Mouse (Mus musculus) erythroblast, embryonic 14.5 days (primary cell): ENCODE measurements around the gene Sypl2.

Experiments used
- GATA1 ChIP-seq: IDR thresholded peaks from 2 replicates; pipeline ENCODE4 v1.6.1; 2012; ENCODE audit warnings: low read length, inconsistent platforms, mixed read lengths
- TAL1 ChIP-seq: IDR thresholded peaks from 3 replicates; pipeline ENCODE4 v1.6.1; 2012; ENCODE audit warnings: low read length, inconsistent platforms, mixed read lengths

DNA sequence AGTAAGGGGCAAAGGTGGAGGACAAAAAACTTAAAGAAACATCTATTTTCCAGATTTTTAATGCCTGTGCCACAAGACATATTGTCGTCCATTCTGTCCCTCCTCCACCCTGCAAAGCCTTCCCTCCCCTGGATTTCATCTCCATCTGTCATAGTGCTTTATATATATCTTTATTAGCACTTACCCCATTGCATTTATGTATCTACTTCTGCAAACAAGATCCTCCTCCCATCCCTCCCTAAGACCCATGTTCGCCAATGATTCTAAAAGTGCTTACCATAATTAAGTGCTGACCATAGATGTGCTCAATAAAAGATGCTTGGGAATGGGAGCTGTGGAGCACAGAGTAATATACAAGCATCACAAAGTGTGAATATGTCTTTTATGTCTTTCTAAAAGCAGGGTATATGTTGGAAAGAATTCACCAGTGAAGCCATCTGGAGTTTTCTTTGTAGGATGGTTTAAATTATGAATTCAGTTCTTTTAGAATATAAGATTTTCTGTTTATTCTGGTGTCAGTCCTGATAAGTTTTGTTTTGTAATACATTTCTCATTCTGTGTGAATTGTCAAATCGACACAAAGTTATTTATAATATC, 14.9 kb upstream of the Sypl2 start:
- TF ChIP-seq GATA1 (no peak), TAL1 (no peak)
